Mouse (Mus musculus) liver, embryonic 14 days (tissue): ENCODE results near the gene Gm11487. TPM values are rescaled to one million over a fixed set of nuclear protein-coding genes. Genes with fewer than 3 reads are reported as not detected.

Experiments used
- polyA plus RNA-seq: library from polyadenylated mRNA; depleted of rRNA; stranded (reverse); fragments of >200 nt; gene quantifications from 2 replicates; pipeline ENCODE4 v1.2.3, GENCODE M21; 2012; rRNA removed

Gm11487 gene
- polyA plus RNA-seq = not detected in 2 replicates

DNA sequence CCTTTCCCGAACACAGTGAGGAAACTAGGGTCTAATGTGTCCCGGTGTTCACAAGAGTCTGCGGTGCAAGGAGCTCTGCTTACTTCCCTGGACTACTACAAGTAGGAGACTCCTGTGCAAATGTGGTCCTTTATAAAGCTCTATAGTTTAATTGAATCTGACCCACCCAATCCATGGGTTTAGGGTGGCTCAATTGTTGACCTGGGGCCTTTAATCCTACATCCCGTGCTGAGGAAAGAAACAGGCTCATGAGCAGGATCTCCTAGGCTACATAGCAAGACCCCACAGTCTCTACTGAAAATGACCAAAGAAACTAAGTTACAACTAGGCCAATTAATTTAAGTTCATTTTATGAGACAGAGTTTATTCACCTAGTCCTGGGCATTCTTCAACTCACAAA lies at the start of gene Gm11487:
TSS of gene Gm11487 (minus strand) at position 101 of the 400 bp plus-strand sequence.

Other genes starting within 250 kb of the Gm11487 start
- gene Gm11238, start 202.8 kb upstream of the Gm11487 start, polyA plus RNA-seq = not detected in 2 replicates
- not detected in 2 replicates for gene Gm11237, start 217.9 kb upstream of the Gm11487 start, polyA plus RNA-seq
- not detected in 2 replicates for gene Gm11236, start 233.0 kb upstream of the Gm11487 start, polyA plus RNA-seq